Mouse (Mus musculus): ENCODE data around the gene Nyap2.

GRCm38 (mm10) chr1:81387722-81388121, 311.0 kb downstream of the Nyap2 start:
- TF ChIP-seq CTCF (IDR thresholded peaks at IDR 0.05; ENCODE audit: extremely low read depth, insufficient read depth, low read length) (no peak), POLR2A (IDR thresholded peaks at IDR 0.05; ENCODE audit: extremely low read depth, insufficient read depth, low read length) (no peak)
